Mouse (Mus musculus): ENCODE measurements around the gene Ppy.

- no peak for TF ChIP-seq CTCF (IDR thresholded peaks at IDR 0.05; ENCODE audit: insufficient read depth, low read depth, low read length)
- TF ChIP-seq POLR2A (IDR thresholded peaks at IDR 0.05; ENCODE audit: insufficient read depth, low read depth, low read length), result no peak
Observed at GRCm38 (mm10) chr11:102106911-102107310, 5.8 kb upstream of the Ppy start.
